8 mouse cellular contexts compared by ENCODE assay signal in genomic region chr2:126933921-126934320, GRCm38 (mm10). TPM values are rescaled to one million over a fixed set of nuclear protein-coding genes. Genes with fewer than 3 reads are reported as not detected.
DNase-seq lines count a peak whose midpoint lies in the region; ATAC-seq lines count a peak whose summit lies in the region.

No protein-coding gene starts in this region.

- no peaks in the 10 kb centered on the region for H3K9me3 ChIP-seq in embryonic facial prominence, embryonic 15.5 days (replicated peaks)
- no peaks in the 10 kb centered on the region for H3K9me3 ChIP-seq in limb, embryonic 15.5 days

- peak overlapping the region; percentile 60; the same call in 1 of the 2 replicates for H3K4me2 ChIP-seq in embryonic facial prominence, embryonic 15.5 days (replicated peaks)
- H3K4me2 ChIP-seq in limb, embryonic 15.5 days: no peak overlapping the region

- peak; percentile 14 for DNase-seq in kidney, adult 18-20 months
- DNase-seq in kidney, adult 11 months: no peak
- DNase-seq in 416B (ENCODE audit: low read depth): peak; percentile 23
- DNase-seq in T-cell, adult 2 months (ENCODE audit: low spot score): no peak
- DNase-seq in left cerebral cortex, adult 8-10 months (ENCODE audit: low spot score in 2 of 2): no peak
- no peak for DNase-seq in layer of hippocampus, postnatal 10 days (ENCODE audit: low spot score in 2 of 2)

- no peaks in the 10 kb centered on the region for H3K36me3 ChIP-seq in embryonic facial prominence, embryonic 15.5 days
- peaks cover 4% of the 10 kb centered on the region; the same call in 1 of the 2 replicates for H3K36me3 ChIP-seq in limb, embryonic 15.5 days

- no peaks in the 10 kb centered on the region for H3K27me3 ChIP-seq in embryonic facial prominence, embryonic 15.5 days
- no peaks in the 10 kb centered on the region for H3K27me3 ChIP-seq in limb, embryonic 15.5 days

- peaks cover 14% of the 10 kb centered on the region; the same call in 1 of the 2 replicates for H3K4me1 ChIP-seq in embryonic facial prominence, embryonic 15.5 days
- peaks cover 3% of the 10 kb centered on the region; the same call in 1 of the 2 replicates for H3K4me1 ChIP-seq in limb, embryonic 15.5 days

- peak overlapping the region; percentile 99; the same call in 1 of the 2 replicates for H3K27ac ChIP-seq in embryonic facial prominence, embryonic 15.5 days (replicated peaks)
- peak overlapping the region; percentile 99 for H3K27ac ChIP-seq in limb, embryonic 15.5 days

- no peak overlapping the region for H3K9ac ChIP-seq in embryonic facial prominence, embryonic 15.5 days
- no peak overlapping the region for H3K9ac ChIP-seq in limb, embryonic 15.5 days

- H3K4me3 ChIP-seq in embryonic facial prominence, embryonic 15.5 days (replicated peaks): peak overlapping the region; percentile 61; the same call in 1 of the 2 replicates
- H3K4me3 ChIP-seq in limb, embryonic 15.5 days: 0 out of 2 replicates have a peak overlapping the region, but pooled peaks have one; percentile 61

- ATAC-seq in embryonic facial prominence, embryonic 15.5 days (ENCODE audit: insufficient number of reproducible peaks, low FRiP score, low TSS enrichment, low read depth): no peak
- no peak for ATAC-seq in limb, embryonic 15.5 days (ENCODE audit: insufficient number of reproducible peaks, low FRiP score, low TSS enrichment, low read depth)

RNA-seq across cellular contexts. Expression of gene Sppl2a, which starts 0.9 kb away (rescaled TPM):
- polyA plus RNA-seq in embryonic facial prominence, embryonic 15.5 days (2015; fragmentation: Nextera tagmentation; extraction: Ambion mirVana): 60.2 and 63.2 TPM in 2 replicates
- polyA plus RNA-seq in limb, embryonic 15.5 days (2015; fragmentation: Nextera tagmentation; extraction: Ambion mirVana): 56.7 and 62.7 TPM in 2 replicates
- 10 to 100 TPM; 25.7 to 31.8 (median 26.8) TPM for total RNA-seq in left cerebral cortex, adult 8-10 months (2022)
- total RNA-seq in layer of hippocampus, postnatal 10 days (2021): 10 to 100 TPM; 29.3 to 29.5 TPM

RNA-seq across cellular contexts. Expression of gene Trpm7, which starts 57.9 kb away (rescaled TPM):
- 45.6 and 47.8 TPM in 2 replicates for polyA plus RNA-seq in embryonic facial prominence, embryonic 15.5 days (2015; fragmentation: Nextera tagmentation; extraction: Ambion mirVana)
- 45.6 and 53.1 TPM in 2 replicates for polyA plus RNA-seq in limb, embryonic 15.5 days (2015; fragmentation: Nextera tagmentation; extraction: Ambion mirVana)
- 10 to 100 TPM; 34.5 to 41.1 (median 37.3) TPM for total RNA-seq in left cerebral cortex, adult 8-10 months (2022)
- total RNA-seq in layer of hippocampus, postnatal 10 days (2021): 10 to 100 TPM; 38.2 to 42.5 TPM

Comparison
In these comparisons a context has a peak if more than half of its experiments do, and no peak if none do; other contexts are left out.
1. DNase-seq: peak in kidney, adult 18-20 months (single experiment) and 416B (single experiment); none in kidney, adult 11 months (single experiment), T-cell, adult 2 months (single experiment), left cerebral cortex, adult 8-10 months (0 of 2) and layer of hippocampus, postnatal 10 days (0 of 2).